Mouse (Mus musculus) heart, embryonic 12.5 days (tissue): ENCODE measurements around the gene Zfp566. TPM values are rescaled to one million over a fixed set of nuclear protein-coding genes. Genes with fewer than 3 reads are reported as not detected.
A peak's percentile ranks its signal among the peaks of the same experiment; 100 is the strongest.

Experiments
- ATAC-seq: fragments of 200-750 bp; cut with Nextera tagmentation; 2 replicates; pipeline ENCODE4 v1.8.0; 2017; ENCODE audit warnings: moderate TSS enrichment, moderate library complexity; ENCODE audit not compliant: insufficient number of reproducible peaks, low FRiP score
- H3K27ac ChIP-seq: fragments of 300-500 bp; sonication (generic); 2 replicates; pipeline ENCODE4 v1.5.1; 2016; ENCODE audit warnings: mild to moderate bottlenecking, moderate library complexity; ENCODE audit not compliant: poor library complexity, severe bottlenecking
- H3K27me3 ChIP-seq: fragments of 300-500 bp; sonication (generic); replicated peaks from 2 replicates; pipeline ENCODE4 v1.6.1; 2016; ENCODE audit warnings: mild to moderate bottlenecking, moderate library complexity
- H3K36me3 ChIP-seq: fragments of 300-500 bp; sonication (generic); 2 replicates; pipeline ENCODE4 v1.6.1; 2016; ENCODE audit warnings: mild to moderate bottlenecking, moderate library complexity
- H3K4me1 ChIP-seq: fragments of 300-500 bp; sonication (generic); replicated peaks from 2 replicates; pipeline ENCODE4 v1.6.1; 2016; ENCODE audit warnings: mild to moderate bottlenecking
- H3K4me2 ChIP-seq: fragments of 300-500 bp; sonication (generic); 2 replicates; pipeline ENCODE4 v1.6.1; 2016; ENCODE audit warnings: mild to moderate bottlenecking, moderate library complexity
- H3K4me3 ChIP-seq: fragments of 300-500 bp; sonication (generic); 2 replicates; pipeline ENCODE4 v1.5.1; 2016; ENCODE audit warnings: mild to moderate bottlenecking
- H3K9ac ChIP-seq: fragments of 300-500 bp; sonication (generic); 2 replicates; pipeline ENCODE4 v1.6.1; 2016; ENCODE audit warnings: mild to moderate bottlenecking, moderate library complexity
- H3K9me3 ChIP-seq: fragments of 300-500 bp; sonication (generic); replicated peaks from 2 replicates; pipeline ENCODE4 v1.6.1; 2016; ENCODE audit warnings: mild to moderate bottlenecking, moderate library complexity
- WGBS: fragments of 180-500 bp; shearing (Covaris S2); methylation state at CpG from one replicate; pipeline ENCODE4 v1.1.7; 2016; 5-methylcytosine and 5-hydroxymethylcytosine counted together
- microRNA-seq: library from miRNA; unstranded; fragments of <30 nt; microRNA quantifications from one replicate; pipeline ENCODE4, GENCODE M21; 2017
- polyA plus RNA-seq: library from polyadenylated mRNA; unstranded; fragments of >200 nt; fragmentation: Nextera tagmentation; extraction: Ambion mirVana; gene quantifications from 2 replicates; pipeline ENCODE4 v1.2.1, GENCODE M21; 2016

The Zfp566 gene
- polyA plus RNA-seq, 1 experiment from 2014 or later: 5.8 TPM

DNA sequence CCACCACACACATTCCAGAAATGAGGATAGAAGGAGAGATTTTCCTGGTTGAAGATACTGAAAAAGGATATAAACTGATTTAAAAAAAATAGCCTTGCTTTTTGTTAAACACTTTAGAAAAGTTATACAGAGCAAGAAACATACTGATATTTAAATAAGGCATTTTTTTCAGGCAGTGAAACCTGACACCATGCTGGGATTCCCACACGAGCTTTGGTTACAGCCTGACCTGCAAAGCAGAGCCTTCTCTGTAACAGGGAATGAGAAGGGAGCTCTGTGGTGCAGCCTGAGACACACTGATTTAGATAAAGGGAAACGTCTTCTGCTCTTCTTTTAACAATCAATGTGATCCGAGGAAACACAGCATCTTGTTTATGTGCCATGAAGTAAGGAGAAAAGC, 36.7 kb downstream of the Zfp566 start:
- 4% methylated on average over 3 of the region's 3 CpGs for WGBS
- Histone ChIP-seq H3K4me2 (no peak overlapping the region), H3K9me3 (no peaks in the 10 kb centered on the region), H3K36me3 (peaks cover 25% of the 10 kb centered on the region), H3K4me3 (no peak overlapping the region), H3K4me1 (peaks cover 8% of the 10 kb centered on the region), H3K27me3 (no peaks in the 10 kb centered on the region), H3K27ac (no peak overlapping the region), H3K9ac (no peak overlapping the region)
- ATAC-seq: no peak

DNA sequence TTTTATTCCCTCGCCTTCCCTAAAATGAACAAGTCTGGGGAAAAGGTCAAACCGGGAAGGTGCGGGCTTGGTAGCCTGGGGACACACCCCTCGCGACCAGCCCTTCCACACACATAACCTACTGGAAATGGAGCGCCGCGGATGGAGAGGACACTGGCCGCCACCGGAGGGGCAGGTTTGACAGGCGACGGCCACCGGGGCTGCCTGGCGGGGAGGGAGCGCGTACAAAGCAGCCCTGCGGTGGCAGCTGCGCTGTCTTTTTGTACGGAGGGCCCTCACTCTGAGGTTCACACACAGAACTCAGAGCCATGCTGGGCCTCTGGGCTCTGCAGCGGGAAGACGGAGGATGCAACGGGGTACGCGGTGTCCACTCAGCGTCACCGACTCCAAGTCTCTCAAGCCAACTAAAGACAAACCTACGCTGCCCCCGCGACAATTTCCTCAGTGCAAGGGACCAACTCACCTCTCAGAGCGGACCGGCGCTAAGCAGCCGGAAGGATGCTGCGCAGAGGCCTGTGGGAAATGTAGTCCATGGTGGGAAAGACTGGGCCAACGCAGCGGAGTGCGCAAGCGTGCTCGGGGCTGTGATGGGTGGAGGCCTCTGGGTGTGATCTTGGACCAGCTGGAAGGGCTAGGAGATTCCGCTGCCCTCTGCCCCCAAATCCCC, 39.3 kb downstream of the Zfp566 start, which contains the start of gene Zfp14:
Gene Zfp14, minus strand, starts transcription at position 499 of the 667 bp plus-strand sequence.
- H3K9ac ChIP-seq: peak within 1 kb of the TSS; percentile 84
- H3K9me3 ChIP-seq: no peaks in the 10 kb centered on the region
- H3K4me2 ChIP-seq: peak within 1 kb of the TSS; percentile 95
- under 1% methylated on average over 40 of the region's 40 CpGs for WGBS
- ATAC-seq: peak; percentile 97
- H3K27me3 ChIP-seq: no peaks in the 10 kb centered on the region
- peaks cover 11% of the 10 kb centered on the region for H3K4me1 ChIP-seq
- H3K36me3 ChIP-seq: peaks cover 12% of the 10 kb centered on the region
- H3K27ac ChIP-seq: peak within 1 kb of the TSS; percentile 83
- H3K4me3 ChIP-seq: peak within 1 kb of the TSS; percentile 79

DNA sequence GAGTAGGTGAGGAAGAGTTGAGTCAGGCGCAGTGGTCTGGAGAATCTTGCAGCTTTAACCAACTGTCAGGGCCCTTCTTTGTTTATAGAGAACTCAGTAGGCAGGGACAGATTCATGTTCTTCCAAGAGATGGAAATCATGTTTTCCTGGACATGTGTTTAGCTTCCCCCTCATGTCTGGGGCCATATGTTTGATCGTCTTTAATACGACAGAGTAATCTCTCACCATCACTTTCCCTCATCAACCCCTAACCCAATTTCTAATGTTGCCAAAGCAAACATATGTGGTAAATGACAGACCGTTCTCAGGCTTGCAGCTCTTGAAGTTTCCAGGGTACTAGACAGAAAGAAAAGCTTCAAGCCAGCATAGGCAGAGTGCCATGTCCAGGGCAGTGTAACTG, 42.2 kb downstream of the Zfp566 start:
- H3K4me1 ChIP-seq: peaks cover 11% of the 10 kb centered on the region
- no peaks in the 10 kb centered on the region for H3K9me3 ChIP-seq
- WGBS: 55% methylated on average over 4 of the region's 4 CpGs
- H3K27me3 ChIP-seq: no peaks in the 10 kb centered on the region
- no peak for ATAC-seq
- peaks cover 5% of the 10 kb centered on the region; the same call in 1 of the 2 replicates for H3K36me3 ChIP-seq
- H3K4me3 ChIP-seq: no peak overlapping the region
- no peak overlapping the region for H3K9ac ChIP-seq
- no peak overlapping the region for H3K4me2 ChIP-seq
- no peak overlapping the region for H3K27ac ChIP-seq

DNA sequence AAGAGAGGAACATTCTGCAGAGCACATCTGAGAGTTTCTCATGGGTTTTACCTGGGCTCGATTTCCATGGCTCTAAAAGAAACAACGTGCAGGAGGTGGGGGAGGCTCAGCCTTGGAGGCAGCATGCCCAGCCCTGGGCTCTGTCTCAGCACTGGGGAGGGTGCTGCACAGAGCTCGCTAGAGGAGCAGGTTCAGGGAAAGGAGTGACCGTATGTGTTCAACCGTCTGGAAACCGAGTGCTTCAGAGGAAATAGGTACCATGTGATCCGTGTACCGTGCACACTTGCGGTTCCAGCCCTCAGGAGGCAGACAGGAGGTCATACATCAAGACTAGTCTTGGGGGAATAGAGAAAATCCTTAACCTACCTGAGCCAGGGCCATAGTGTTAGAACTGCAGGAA, 46.0 kb downstream of the Zfp566 start:
- 53% methylated on average over 9 of the region's 9 CpGs for WGBS
- H3K4me1 ChIP-seq: 0 out of 2 replicates have a peak, but pooled peaks cover 3% of the 10 kb centered on the region

DNA sequence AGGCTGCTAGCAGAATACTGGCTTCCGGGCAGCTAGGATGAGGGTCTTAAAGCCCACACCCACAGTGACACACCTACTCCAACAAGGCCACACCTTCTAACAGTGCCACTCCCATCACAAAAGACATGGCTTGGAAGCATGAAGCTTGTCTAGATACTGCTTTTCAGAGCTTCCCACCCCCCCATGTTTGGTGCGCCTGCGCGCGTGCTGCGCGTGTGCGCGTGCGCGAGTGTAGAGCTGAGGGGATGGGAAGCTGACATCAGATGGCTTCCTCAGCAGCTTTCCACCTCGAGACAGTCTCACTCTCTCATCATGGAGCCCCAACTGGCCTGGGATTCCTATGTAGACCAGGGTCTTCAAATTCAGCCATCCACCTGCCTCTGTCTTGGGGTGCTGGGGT, 56.0 kb downstream of the Zfp566 start:
- 87% methylated on average over 12 of the region's 12 CpGs for WGBS
- Histone ChIP-seq H3K36me3 (peaks cover 16% of the 10 kb centered on the region), H3K4me1 (no peaks in the 10 kb centered on the region), H3K27ac (no peak overlapping the region), H3K4me2 (no peak overlapping the region), H3K9ac (no peak overlapping the region), H3K9me3 (no peaks in the 10 kb centered on the region), H3K27me3 (no peaks in the 10 kb centered on the region), H3K4me3 (no peak overlapping the region)
- ATAC-seq: no peak

More for the DNA sequence above, 46.0 kb downstream of the Zfp566 start:
- no peak overlapping the region for H3K4me3 ChIP-seq
- no peak for ATAC-seq
- H3K27ac ChIP-seq: no peak overlapping the region
- H3K9ac ChIP-seq: no peak overlapping the region
- H3K36me3 ChIP-seq: peaks cover 3% of the 10 kb centered on the region; the same call in 1 of the 2 replicates
- H3K27me3 ChIP-seq: no peaks in the 10 kb centered on the region
- no peaks in the 10 kb centered on the region for H3K9me3 ChIP-seq
- no peak overlapping the region for H3K4me2 ChIP-seq

DNA sequence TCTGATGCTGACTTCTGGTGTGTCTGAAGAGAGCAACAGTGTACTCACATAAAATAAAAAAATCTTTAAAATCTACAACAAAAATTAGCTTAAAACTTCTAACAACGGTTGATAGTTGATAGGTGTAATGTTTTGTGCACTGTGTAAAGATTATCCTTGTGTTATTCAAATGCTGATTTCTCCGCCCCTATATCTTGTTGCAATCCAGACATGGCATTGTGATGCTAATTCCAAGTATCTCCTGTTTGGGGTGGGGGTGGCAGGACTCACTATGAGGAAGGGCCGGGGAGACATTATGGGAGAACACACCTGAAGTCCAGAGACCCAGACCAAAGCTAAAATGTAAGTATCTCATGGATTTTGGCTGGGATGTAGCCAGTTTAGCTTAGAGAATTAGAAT, 58.9 kb downstream of the Zfp566 start:
- H3K36me3 ChIP-seq: peaks cover 22% of the 10 kb centered on the region
- no peaks in the 10 kb centered on the region for H3K4me1 ChIP-seq
- H3K27me3 ChIP-seq: no peaks in the 10 kb centered on the region
- ATAC-seq: no peak
- H3K4me2 ChIP-seq: no peak overlapping the region
- 86% methylated on average over 3 of the region's 3 CpGs for WGBS
- H3K4me3 ChIP-seq: no peak overlapping the region
- H3K27ac ChIP-seq: no peak overlapping the region
- H3K9ac ChIP-seq: no peak overlapping the region
- H3K9me3 ChIP-seq: no peaks in the 10 kb centered on the region

DNA sequence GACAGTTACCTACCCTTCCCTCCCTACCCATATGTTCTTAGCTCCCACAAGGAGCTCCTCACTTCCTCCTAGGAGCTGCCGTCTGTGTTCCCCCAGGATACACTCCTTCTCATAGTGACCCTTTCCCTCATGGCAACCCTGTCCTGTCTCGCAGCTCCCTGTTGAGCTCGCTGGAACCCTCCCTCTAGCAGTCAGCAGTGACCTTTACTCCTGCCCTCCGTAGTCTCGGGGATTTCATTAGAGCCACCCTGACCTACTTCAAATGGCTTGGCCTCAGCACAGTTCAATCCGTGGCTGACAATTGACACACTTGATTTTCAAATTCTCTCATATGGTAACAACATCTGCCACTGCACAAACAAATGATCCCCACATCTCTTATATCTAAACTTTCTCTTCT, 59.6 kb downstream of the Zfp566 start:
- no peak overlapping the region for H3K4me3 ChIP-seq
- no peaks in the 10 kb centered on the region for H3K4me1 ChIP-seq
- no peak overlapping the region for H3K9ac ChIP-seq
- H3K9me3 ChIP-seq: no peaks in the 10 kb centered on the region
- no peak overlapping the region for H3K4me2 ChIP-seq
- ATAC-seq: no peak
- no peaks in the 10 kb centered on the region for H3K27me3 ChIP-seq
- no peak overlapping the region for H3K27ac ChIP-seq
- peaks cover 26% of the 10 kb centered on the region for H3K36me3 ChIP-seq
- 42% methylated on average over 6 of the region's 6 CpGs for WGBS

DNA sequence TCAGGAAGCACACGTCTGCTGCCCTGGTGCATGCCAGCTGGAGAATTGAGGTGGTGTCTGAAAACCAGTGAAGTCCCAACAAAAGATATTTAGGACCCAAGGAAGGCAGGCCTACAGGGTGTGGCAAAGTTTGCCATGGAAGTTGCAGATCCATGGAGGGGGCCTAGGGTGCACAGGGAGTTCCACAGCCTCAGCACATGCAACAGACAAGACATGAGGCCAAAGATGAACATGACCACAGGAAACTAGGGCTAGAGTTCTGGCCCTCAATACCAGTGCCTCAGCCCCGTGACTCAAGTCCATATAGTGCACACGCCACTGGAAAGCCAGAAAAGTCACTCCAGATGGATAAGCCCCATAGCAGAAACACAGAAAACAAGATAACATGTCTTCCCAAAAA, 61.8 kb downstream of the Zfp566 start:
- 80% methylated on average over 3 of the region's 3 CpGs for WGBS
- Histone ChIP-seq H3K9me3 (no peaks in the 10 kb centered on the region), H3K27ac (no peak overlapping the region), H3K4me3 (no peak overlapping the region), H3K9ac (no peak overlapping the region), H3K4me1 (no peaks in the 10 kb centered on the region), H3K4me2 (no peak overlapping the region), H3K27me3 (no peaks in the 10 kb centered on the region), H3K36me3 (peaks cover 45% of the 10 kb centered on the region)
- no peak for ATAC-seq

Small RNAs within 50 kb of the gene (microRNA-seq; reads per million reads assigned to microRNA genes)
- gene Gm23368: not detected

Other genes starting within 250 kb of the Zfp566 start
- gene Zfp940, start 236.9 kb downstream of the Zfp566 start, polyA plus RNA-seq: 2.7 and 3.0 TPM in 2 replicates
- 4.4 and 4.6 TPM in 2 replicates for gene Zfp420, start 230.5 kb downstream of the Zfp566 start, polyA plus RNA-seq
- gene Zfp27, start 184.0 kb downstream of the Zfp566 start, polyA plus RNA-seq: 9.1 and 9.9 TPM in 2 replicates
- 3.3 and 3.8 TPM in 2 replicates for gene Zfp383, start 182.3 kb downstream of the Zfp566 start, polyA plus RNA-seq
- 8.4 and 9.9 TPM in 2 replicates for gene Zfp74, start 136.4 kb downstream of the Zfp566 start, polyA plus RNA-seq
- 35.4 and 36.7 TPM in 2 replicates for gene Zfp568, start 106.6 kb downstream of the Zfp566 start, polyA plus RNA-seq
- 3.1 and 3.4 TPM in 2 replicates for gene Zfp14, start 39.1 kb downstream of the Zfp566 start, polyA plus RNA-seq
- gene Zfp82, start 17.6 kb downstream of the Zfp566 start, polyA plus RNA-seq: 2.5 and 2.9 TPM in 2 replicates
- gene Gm26920, start 117 bp downstream of the Zfp566 start, polyA plus RNA-seq: 1.5 and 1.7 TPM in 2 replicates
- gene Zfp260, start 4.2 kb upstream of the Zfp566 start, polyA plus RNA-seq: 90.8 and 93.5 TPM in 2 replicates
- gene Zfp382, start 31.4 kb upstream of the Zfp566 start, polyA plus RNA-seq: 11.6 TPM in 2 replicates
- gene Zfp146, start 79.2 kb upstream of the Zfp566 start, polyA plus RNA-seq: 10.5 TPM in 2 replicates
- 300 and 306 TPM in 2 replicates for gene Cox7a1, start 93.6 kb upstream of the Zfp566 start, polyA plus RNA-seq
- 77.0 and 83.4 TPM in 2 replicates for gene Capns1, start 108.3 kb upstream of the Zfp566 start, polyA plus RNA-seq
- 101 and 105 TPM in 2 replicates for gene Polr2i, start 141.4 kb upstream of the Zfp566 start, polyA plus RNA-seq
- 155 and 162 TPM in 2 replicates for gene Tbcb, start 141.7 kb upstream of the Zfp566 start, polyA plus RNA-seq
- not detected in 2 replicates for gene Ovol3, start 145.2 kb upstream of the Zfp566 start, polyA plus RNA-seq
- 0.27 and 0.32 TPM in 2 replicates for gene Thap8, start 189.6 kb upstream of the Zfp566 start, polyA plus RNA-seq
- gene Wdr62, start 189.9 kb upstream of the Zfp566 start, polyA plus RNA-seq: 9.3 and 9.9 TPM in 2 replicates
- gene Clip3, start 201.2 kb upstream of the Zfp566 start, polyA plus RNA-seq: 17.2 and 20.2 TPM in 2 replicates
- 56.8 and 59.0 TPM in 2 replicates for gene Alkbh6, start 218.2 kb upstream of the Zfp566 start, polyA plus RNA-seq
- gene Syne4, start 224.3 kb upstream of the Zfp566 start, polyA plus RNA-seq: 18.4 and 19.5 TPM in 2 replicates
- gene E130208F15Rik, start 231.2 kb upstream of the Zfp566 start, polyA plus RNA-seq: 1.7 and 2.9 TPM in 2 replicates
- gene Sdhaf1, start 233.4 kb upstream of the Zfp566 start, polyA plus RNA-seq: 16.7 and 17.0 TPM in 2 replicates